Mouse (Mus musculus) mouse trophoblast stem cell (cell line): ENCODE data around the gene Six2.

Experiments used
- in situ Hi-C, 2 experiments: fragments of 300-500 bp; cut with MseI, MboI; formaldehyde crosslinking; loops; 2 replicates in 1 of 2; 3 replicates in 1 of 2; pipeline ENCODE4 v1.15.1; 2025

Gene Six2

GRCm38 (mm10) chr17:85688236-85688910 lies at the start of gene Six2:
Gene Six2 (minus strand): TSS chr17:85688274.
- in situ Hi-C loops, result no loop called here

GRCm38 (mm10) chr17:85737090-85737780 lies 49.2 kb upstream of the Six2 start:
- in situ Hi-C loops, result no loop called here

DNA sequence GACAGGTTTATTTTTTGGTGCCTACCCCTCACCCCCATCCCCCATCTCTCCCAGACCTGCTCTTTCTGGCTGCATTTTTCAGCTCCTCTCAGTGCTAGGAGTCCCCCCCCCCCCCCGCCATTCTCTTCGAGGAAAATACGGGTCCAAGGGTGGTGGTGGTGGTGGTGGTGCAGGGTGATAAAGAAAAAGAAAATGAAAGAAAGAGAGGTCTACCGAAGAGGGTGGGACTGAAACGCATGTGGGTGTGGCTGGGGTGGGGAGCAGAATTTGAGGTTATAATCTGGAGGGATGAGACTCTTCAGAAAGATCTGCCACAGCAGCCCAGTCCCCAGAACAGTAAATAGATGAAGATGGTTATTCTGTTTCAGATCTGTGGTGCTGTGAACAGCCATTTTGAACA lies 43.3 kb upstream of the Six2 start:
- in situ Hi-C loops, result no loop called here

- in situ Hi-C loops, result no loop called here
Measured at GRCm38 (mm10) chr17:85730231-85731015, 42.3 kb upstream of the Six2 start.

- in situ Hi-C loops, result no loop called here
Measured at GRCm38 (mm10) chr17:85728071-85728718, 40.1 kb upstream of the Six2 start.

DNA sequence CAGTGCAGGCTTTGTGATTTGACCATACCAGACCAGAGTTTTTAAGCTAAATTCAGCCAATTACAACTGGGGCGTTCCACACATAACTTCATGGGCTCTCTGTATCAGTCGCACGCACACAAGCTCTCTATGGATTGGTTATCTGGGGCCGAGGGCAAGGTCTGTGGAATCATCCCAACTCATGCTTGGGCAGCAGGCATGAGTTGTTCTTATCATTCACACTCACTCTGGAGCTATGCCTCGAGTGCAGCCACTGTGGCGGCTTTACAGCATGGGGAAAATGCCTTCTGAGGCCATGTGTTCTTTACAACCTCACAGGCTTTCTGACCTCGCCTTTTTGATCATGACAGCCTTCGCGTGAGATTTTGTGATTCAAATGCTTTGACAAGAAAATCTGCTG lies 37.9 kb upstream of the Six2 start:
- in situ Hi-C loops, result no loop called here

- in situ Hi-C loops, result no loop called here
Measured at GRCm38 (mm10) chr17:85723166-85723565, 35.1 kb upstream of the Six2 start.

- in situ Hi-C loops, result no loop called here
Measured at GRCm38 (mm10) chr17:85717266-85717665, 29.2 kb upstream of the Six2 start.

- in situ Hi-C loops, result no loop called here
Measured at GRCm38 (mm10) chr17:85715784-85716183, 27.7 kb upstream of the Six2 start.

- in situ Hi-C loops, result no loop called here
Measured at GRCm38 (mm10) chr17:85714370-85714769, 26.3 kb upstream of the Six2 start.

GRCm38 (mm10) chr17:85712874-85713273 lies 24.8 kb upstream of the Six2 start:
- in situ Hi-C loops, result no loop called here

- in situ Hi-C loops, result no loop called here
Measured at GRCm38 (mm10) chr17:85704369-85705260, 16.5 kb upstream of the Six2 start.

DNA sequence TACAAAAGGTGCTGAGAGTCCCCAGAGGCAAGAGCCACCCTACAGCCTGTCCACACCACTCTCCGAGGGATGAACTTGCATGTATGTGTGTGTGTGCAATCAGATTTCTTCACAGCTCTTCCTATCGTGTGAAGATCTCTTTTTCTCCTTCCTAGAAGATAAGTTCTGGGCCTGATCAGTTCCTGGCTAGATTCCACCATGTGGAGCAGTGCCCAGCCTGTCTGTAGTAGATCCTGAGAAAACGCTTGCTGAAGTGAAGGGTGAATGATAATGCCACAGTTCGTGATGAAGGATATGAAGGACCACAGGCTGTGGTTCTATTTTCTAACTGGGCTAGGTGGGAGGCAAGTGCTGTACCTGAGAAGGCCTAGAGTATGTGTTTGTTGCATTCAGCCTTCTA lies 12.0 kb upstream of the Six2 start:
- in situ Hi-C loops, result no loop called here

GRCm38 (mm10) chr17:85698643-85699042 lies 10.6 kb upstream of the Six2 start:
- in situ Hi-C loops, result no loop called here

GRCm38 (mm10) chr17:85697976-85698375 lies 9.9 kb upstream of the Six2 start:
- in situ Hi-C loops, result no loop called here

GRCm38 (mm10) chr17:85694499-85694898 lies 6.4 kb upstream of the Six2 start:
- in situ Hi-C loops, result no loop called here

DNA sequence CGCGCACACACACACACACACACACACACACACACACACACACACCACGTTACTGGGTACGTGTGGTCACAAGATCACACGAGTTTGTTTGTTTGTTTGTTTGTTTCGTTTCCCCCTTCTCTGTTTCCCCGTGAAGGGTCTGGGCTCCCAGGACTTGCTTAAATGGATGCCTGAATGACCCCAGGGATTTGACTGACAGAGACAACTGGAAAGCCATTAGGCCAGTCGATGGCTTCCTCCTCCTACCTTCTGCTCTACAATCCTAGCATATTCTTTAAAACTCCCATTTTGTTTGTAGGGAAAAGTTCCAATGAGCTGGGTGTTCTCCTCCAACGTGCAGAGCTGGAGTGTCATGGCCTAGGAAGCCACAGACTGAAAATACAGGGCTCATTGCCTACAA lies 5.0 kb upstream of the Six2 start:
- in situ Hi-C loops, result no loop called here

GRCm38 (mm10) chr17:85692594-85692993 lies 4.5 kb upstream of the Six2 start:
- in situ Hi-C loops, result no loop called here

GRCm38 (mm10) chr17:85691701-85692536 lies 3.8 kb upstream of the Six2 start:
- in situ Hi-C loops, result no loop called here

- in situ Hi-C loops, result no loop called here
Measured at GRCm38 (mm10) chr17:85690969-85691335, 2.9 kb upstream of the Six2 start.
